Mouse (Mus musculus) stomach, postnatal 0 days (tissue): ENCODE measurements at regions not wholly inside any gene's neighbourhood (a gene's known extent, or its start where the extent isn't known, plus 50 kb on each side); places are given as distances from the start of the nearest gene placed in this dataset.

Experiments
- CTCF ChIP-seq: IDR thresholded peaks from 2 replicates; pipeline ENCODE4 v1.5.1; 2016; ENCODE audit warnings: antibody characterized with exemption, low read depth, mild to moderate bottlenecking, moderate library complexity
- EP300 ChIP-seq: optimal IDR thresholded peaks from 2 replicates; pipeline ENCODE3; 2016; ENCODE audit warnings: antibody characterized with exemption

- TF ChIP-seq CTCF (no peak), EP300 (no peak)
These were observed 596.3 kb upstream of the Syt1 start for GRCm38 (mm10) chr10:109607121-109607520.
